Mouse (Mus musculus): Measurements from ENCODE around the gene Ly6g5b. TPM values are rescaled to one million over a fixed set of nuclear protein-coding genes. Genes with fewer than 3 reads are reported as not detected.

Ly6g5b gene
- polyA plus RNA-seq, 1 experiment from 2014 or later, result 1.1 TPM

DNA sequence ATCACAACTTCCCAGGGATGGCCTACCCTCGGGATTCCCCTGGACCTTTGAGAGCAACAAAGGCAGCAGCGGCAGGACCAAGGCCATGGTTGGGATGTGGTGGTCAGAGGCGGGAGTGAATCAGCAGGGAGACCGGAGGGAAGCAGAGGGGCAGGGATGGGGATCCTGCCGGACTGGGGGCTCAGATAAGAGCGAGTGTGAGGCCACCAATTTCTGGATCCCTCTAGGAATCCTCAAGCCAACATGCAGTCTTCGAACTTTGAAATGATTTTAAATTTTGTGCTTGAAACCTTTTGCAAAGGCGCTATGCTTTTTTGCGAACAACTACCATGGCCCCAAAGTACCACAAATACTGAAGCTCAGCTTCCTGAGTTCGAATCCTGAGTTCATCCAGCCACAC is 49.1 kb downstream of the Ly6g5b start, which contains the start of gene Mpig6b:
TSS of gene Mpig6b (minus strand) at position 101 of the 400 bp plus-strand sequence.
- 49% methylated on average over 10 of the region's 10 CpGs for WGBS
- Histone ChIP-seq H3K4me3 (peak within 1 kb of the TSS; percentile 26), H3K4me1 (peaks cover 16% of the 10 kb centered on the region), H3K27me3 (replicated peaks) (peaks cover 26% of the 10 kb centered on the region), H3K9me3 (no peaks in the 10 kb centered on the region), H3K4me2 (replicated peaks) (peak within 1 kb of the TSS; percentile 61), H3K27ac (no peak within 1 kb of the TSS), H3K9ac (peak within 1 kb of the TSS; percentile 40; the same call in 1 of the 2 replicates), H3K36me3 (peaks cover 21% of the 10 kb centered on the region)
- no peak for ATAC-seq (ENCODE audit: low FRiP score, low read depth)

DNA sequence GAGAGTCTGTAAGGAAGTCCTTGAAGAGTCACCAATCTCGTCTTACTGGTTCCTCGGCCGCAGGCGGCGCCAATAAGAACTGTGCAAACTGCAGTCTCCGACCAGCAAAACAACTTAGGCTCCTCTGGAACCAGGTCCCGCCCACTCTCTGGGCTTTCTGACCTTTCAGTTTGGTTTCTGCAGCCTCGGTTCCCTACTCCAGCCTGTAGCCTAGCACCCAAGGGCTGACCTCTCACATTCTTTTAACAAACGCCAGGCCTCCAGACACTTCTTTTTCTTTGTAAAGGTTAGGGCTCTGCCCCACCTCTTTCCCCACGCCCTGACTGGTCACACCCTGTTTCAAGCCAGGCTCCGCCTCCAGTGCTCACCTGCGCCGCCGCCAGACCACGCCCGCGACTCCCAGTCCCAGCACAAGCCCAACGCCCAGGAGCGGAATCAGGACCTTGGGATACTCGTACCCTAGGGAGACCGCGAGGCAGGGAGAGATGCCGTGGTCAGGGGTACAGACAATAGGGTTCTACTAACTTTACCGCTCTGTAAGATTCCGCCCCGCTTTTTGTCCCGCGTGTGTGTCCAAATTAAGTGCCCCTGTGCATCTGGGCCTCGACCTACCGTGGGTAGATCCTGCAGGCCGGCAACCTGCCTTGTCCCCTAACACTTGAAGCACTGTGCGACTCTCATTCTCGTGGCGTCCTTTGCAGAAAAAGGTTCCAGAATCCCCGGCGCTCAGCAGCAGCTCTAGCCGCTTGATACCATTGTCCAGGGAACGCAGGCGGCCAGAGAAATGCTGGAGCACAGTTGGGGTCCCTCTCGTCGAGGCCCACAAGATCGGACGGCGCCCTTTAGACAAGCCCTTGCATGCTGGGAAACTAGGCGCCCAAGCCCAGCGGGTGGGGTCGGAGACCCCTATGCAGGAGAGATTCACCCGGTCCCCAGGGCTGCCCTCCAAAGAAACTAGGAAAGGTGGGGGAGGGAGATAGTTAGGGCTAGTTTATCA is 50.0 kb downstream of the Ly6g5b start, which contains the start of gene Ly6g6c:
TSS of gene Ly6g6c (plus strand) at position 438 of the 997 bp plus-strand sequence.
- H3K27me3 ChIP-seq (replicated peaks), result peaks cover 26% of the 10 kb centered on the region
- ATAC-seq (ENCODE audit: low FRiP score, low read depth), result no peak
- peaks cover 27% of the 10 kb centered on the region for H3K36me3 ChIP-seq
- 2% methylated on average over 48 of the region's 48 CpGs for WGBS
- peaks cover 24% of the 10 kb centered on the region for H3K4me1 ChIP-seq
- peak within 1 kb of the TSS; percentile 40; the same call in 1 of the 2 replicates for H3K9ac ChIP-seq
- H3K9me3 ChIP-seq, result no peaks in the 10 kb centered on the region
- H3K4me3 ChIP-seq, result peak within 1 kb of the TSS; percentile 26
- no peak within 1 kb of the TSS for H3K27ac ChIP-seq
- H3K4me2 ChIP-seq (replicated peaks), result peak within 1 kb of the TSS; percentile 61

DNA sequence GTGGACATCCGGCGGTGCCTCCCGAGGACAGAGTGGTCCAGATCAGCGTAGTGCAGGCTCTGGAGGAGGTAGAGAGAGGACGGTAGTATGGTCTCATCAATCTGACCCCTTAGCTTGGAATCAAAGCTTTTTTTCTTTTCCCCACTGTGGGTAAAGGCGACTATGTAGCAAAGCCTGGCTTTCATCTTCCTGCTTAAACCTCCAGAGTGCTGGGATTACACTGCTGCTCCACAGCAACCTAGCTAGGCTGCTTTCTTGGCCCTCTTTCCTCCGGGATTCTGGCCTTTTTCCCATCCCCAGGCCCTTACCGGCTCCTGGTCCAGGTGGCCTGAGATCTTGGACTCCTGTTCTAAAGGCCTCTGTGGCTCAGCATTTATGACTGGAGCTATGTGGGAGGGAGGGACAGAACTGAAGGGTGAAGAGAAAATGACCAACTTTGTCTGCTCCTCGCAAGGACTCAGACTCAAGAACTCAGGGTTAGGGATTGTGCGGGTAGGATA is 50.8 kb downstream of the Ly6g5b start:
- H3K4me3 ChIP-seq, result peak overlapping the region; percentile 26; the same call in 1 of the 2 replicates
- ATAC-seq (ENCODE audit: low FRiP score, low read depth), result no peak
- peaks cover 26% of the 10 kb centered on the region for H3K27me3 ChIP-seq (replicated peaks)
- peak overlapping the region; percentile 61 for H3K4me2 ChIP-seq (replicated peaks)
- H3K27ac ChIP-seq, result no peak overlapping the region
- H3K9me3 ChIP-seq, result no peaks in the 10 kb centered on the region
- 32% methylated on average over 10 of the region's 10 CpGs for WGBS
- H3K36me3 ChIP-seq, result peaks cover 27% of the 10 kb centered on the region
- H3K4me1 ChIP-seq, result peaks cover 31% of the 10 kb centered on the region
- H3K9ac ChIP-seq, result no peak overlapping the region

Other genes starting within 250 kb of the Ly6g5b start
- gene Zbtb12, start 235.9 kb downstream of the Ly6g5b start, polyA plus RNA-seq (2016; fragmentation: Nextera tagmentation; extraction: Ambion mirVana), result 11.5 and 12.0 TPM in 2 replicates
- gene Gm20547, start 233.4 kb downstream of the Ly6g5b start, polyA plus RNA-seq (2016; fragmentation: Nextera tagmentation; extraction: Ambion mirVana), result not detected in 2 replicates
- 1.0 and 1.5 TPM in 2 replicates for gene C2, start 217.2 kb downstream of the Ly6g5b start, polyA plus RNA-seq (2016; fragmentation: Nextera tagmentation; extraction: Ambion mirVana)
- gene Ehmt2, start 217.0 kb downstream of the Ly6g5b start, polyA plus RNA-seq (2016; fragmentation: Nextera tagmentation; extraction: Ambion mirVana), result 113 and 117 TPM in 2 replicates
- gene Slc44a4, start 201.0 kb downstream of the Ly6g5b start, polyA plus RNA-seq (2016; fragmentation: Nextera tagmentation; extraction: Ambion mirVana), result not detected in 2 replicates
- gene Neu1, start 184.2 kb downstream of the Ly6g5b start, polyA plus RNA-seq (2016; fragmentation: Nextera tagmentation; extraction: Ambion mirVana), result 24.4 and 27.3 TPM in 2 replicates
- 0.26 TPM in 1 of 2 replicates, not detected in the other for gene Hspa1b, start 156.2 kb downstream of the Ly6g5b start, polyA plus RNA-seq (2016; fragmentation: Nextera tagmentation; extraction: Ambion mirVana)
- not detected in 2 replicates for gene Gm20481, start 145.5 kb downstream of the Ly6g5b start, polyA plus RNA-seq (2016; fragmentation: Nextera tagmentation; extraction: Ambion mirVana)
- gene Hspa1a, start 143.3 kb downstream of the Ly6g5b start, polyA plus RNA-seq (2016; fragmentation: Nextera tagmentation; extraction: Ambion mirVana), result 3.1 and 3.5 TPM in 2 replicates
- 1.4 and 2.3 TPM in 2 replicates for gene Hspa1l, start 142.7 kb downstream of the Ly6g5b start, polyA plus RNA-seq (2016; fragmentation: Nextera tagmentation; extraction: Ambion mirVana)
- gene Lsm2, start 133.6 kb downstream of the Ly6g5b start, polyA plus RNA-seq (2016; fragmentation: Nextera tagmentation; extraction: Ambion mirVana), result 150 and 158 TPM in 2 replicates
- 118 and 119 TPM in 2 replicates for gene Vars, start 114.4 kb downstream of the Ly6g5b start, polyA plus RNA-seq (2016; fragmentation: Nextera tagmentation; extraction: Ambion mirVana)
- 0.06 and 0.15 TPM in 2 replicates for gene Vwa7, start 98.8 kb downstream of the Ly6g5b start, polyA plus RNA-seq (2016; fragmentation: Nextera tagmentation; extraction: Ambion mirVana)
- 3.8 and 5.0 TPM in 2 replicates for gene Sapcd1, start 87.4 kb downstream of the Ly6g5b start, polyA plus RNA-seq (2016; fragmentation: Nextera tagmentation; extraction: Ambion mirVana)
- gene Msh5, start 68.7 kb downstream of the Ly6g5b start, polyA plus RNA-seq (2016; fragmentation: Nextera tagmentation; extraction: Ambion mirVana), result 3.1 and 4.1 TPM in 2 replicates
- gene Clic1, start 65.5 kb downstream of the Ly6g5b start, polyA plus RNA-seq (2016; fragmentation: Nextera tagmentation; extraction: Ambion mirVana), result 169 and 178 TPM in 2 replicates
- gene Ddah2, start 56.4 kb downstream of the Ly6g5b start, polyA plus RNA-seq (2016; fragmentation: Nextera tagmentation; extraction: Ambion mirVana), result 564 and 591 TPM in 2 replicates
- not detected in 2 replicates for gene Ly6g6c, start 50.0 kb downstream of the Ly6g5b start, polyA plus RNA-seq (2016; fragmentation: Nextera tagmentation; extraction: Ambion mirVana)
- gene Mpig6b, start 49.2 kb downstream of the Ly6g5b start, polyA plus RNA-seq (2016; fragmentation: Nextera tagmentation; extraction: Ambion mirVana), result 0.81 and 0.88 TPM in 2 replicates
- 0.38 and 0.57 TPM in 2 replicates for gene Ly6g6e, start 38.5 kb downstream of the Ly6g5b start, polyA plus RNA-seq (2016; fragmentation: Nextera tagmentation; extraction: Ambion mirVana)
- 1.9 and 2.2 TPM in 2 replicates for gene Ly6g6d, start 37.4 kb downstream of the Ly6g5b start, polyA plus RNA-seq (2016; fragmentation: Nextera tagmentation; extraction: Ambion mirVana)
- 0.23 and 0.84 TPM in 2 replicates for gene Ly6g6f, start 29.8 kb downstream of the Ly6g5b start, polyA plus RNA-seq (2016; fragmentation: Nextera tagmentation; extraction: Ambion mirVana)
- 78.7 and 83.6 TPM in 2 replicates for gene Abhd16a, start 26.2 kb downstream of the Ly6g5b start, polyA plus RNA-seq (2016; fragmentation: Nextera tagmentation; extraction: Ambion mirVana)
- not detected in 2 replicates for gene Ly6g5c, start 7.1 kb downstream of the Ly6g5b start, polyA plus RNA-seq (2016; fragmentation: Nextera tagmentation; extraction: Ambion mirVana)
- gene Gpank1, start 6.0 kb upstream of the Ly6g5b start, polyA plus RNA-seq (2016; fragmentation: Nextera tagmentation; extraction: Ambion mirVana), result 24.9 and 28.0 TPM in 2 replicates
- 289 and 295 TPM in 2 replicates for gene Csnk2b, start 6.6 kb upstream of the Ly6g5b start, polyA plus RNA-seq (2016; fragmentation: Nextera tagmentation; extraction: Ambion mirVana)
- gene D17H6S53E, start 10.9 kb upstream of the Ly6g5b start, polyA plus RNA-seq (2016; fragmentation: Nextera tagmentation; extraction: Ambion mirVana), result 6.1 and 7.8 TPM in 2 replicates
- 0.32 and 0.93 TPM in 2 replicates for gene Apom, start 16.6 kb upstream of the Ly6g5b start, polyA plus RNA-seq (2016; fragmentation: Nextera tagmentation; extraction: Ambion mirVana)
- 82.8 and 84.5 TPM in 2 replicates for gene Bag6, start 19.8 kb upstream of the Ly6g5b start, polyA plus RNA-seq (2016; fragmentation: Nextera tagmentation; extraction: Ambion mirVana)
- 205 and 224 TPM in 2 replicates for gene Prrc2a, start 49.5 kb upstream of the Ly6g5b start, polyA plus RNA-seq (2016; fragmentation: Nextera tagmentation; extraction: Ambion mirVana)
- gene Aif1, start 60.6 kb upstream of the Ly6g5b start, polyA plus RNA-seq (2016; fragmentation: Nextera tagmentation; extraction: Ambion mirVana), result 8.3 and 9.1 TPM in 2 replicates
- 6.8 and 7.0 TPM in 2 replicates for gene Lst1, start 73.0 kb upstream of the Ly6g5b start, polyA plus RNA-seq (2016; fragmentation: Nextera tagmentation; extraction: Ambion mirVana)
- gene Ltb, start 79.0 kb upstream of the Ly6g5b start, polyA plus RNA-seq (2016; fragmentation: Nextera tagmentation; extraction: Ambion mirVana), result 0.39 and 0.57 TPM in 2 replicates
- 0.18 TPM in 1 of 2 replicates, not detected in the other for gene Tnf, start 86.6 kb upstream of the Ly6g5b start, polyA plus RNA-seq (2016; fragmentation: Nextera tagmentation; extraction: Ambion mirVana)
- gene Lta, start 89.9 kb upstream of the Ly6g5b start, polyA plus RNA-seq (2016; fragmentation: Nextera tagmentation; extraction: Ambion mirVana), result not detected in 2 replicates
- gene Gm16181, start 105.4 kb upstream of the Ly6g5b start, polyA plus RNA-seq (2016; fragmentation: Nextera tagmentation; extraction: Ambion mirVana), result not detected in 2 replicates
- 26.2 and 28.4 TPM in 2 replicates for gene Atp6v1g2, start 118.2 kb upstream of the Ly6g5b start, polyA plus RNA-seq (2016; fragmentation: Nextera tagmentation; extraction: Ambion mirVana)
- 10.6 and 11.5 TPM in 2 replicates for gene Nfkbil1, start 120.4 kb upstream of the Ly6g5b start, polyA plus RNA-seq (2016; fragmentation: Nextera tagmentation; extraction: Ambion mirVana)
- 511 and 522 TPM in 2 replicates for gene Ddx39b, start 126.3 kb upstream of the Ly6g5b start, polyA plus RNA-seq (2016; fragmentation: Nextera tagmentation; extraction: Ambion mirVana)
- 55.7 and 58.8 TPM in 2 replicates for gene H2-D1, start 147.3 kb upstream of the Ly6g5b start, polyA plus RNA-seq (2016; fragmentation: Nextera tagmentation; extraction: Ambion mirVana)
- gene H2-Q1, start 205.0 kb upstream of the Ly6g5b start, polyA plus RNA-seq (2016; fragmentation: Nextera tagmentation; extraction: Ambion mirVana), result 0.06 and 0.10 TPM in 2 replicates
- 0.28 and 0.42 TPM in 2 replicates for gene H2-Q2, start 226.8 kb upstream of the Ly6g5b start, polyA plus RNA-seq (2016; fragmentation: Nextera tagmentation; extraction: Ambion mirVana)